Mouse (Mus musculus) heart, adult 2 months (tissue): ENCODE measurements around the gene Olfr638.

Source experiments
- CTCF ChIP-seq: fragments of 200-600 bp; IDR thresholded peaks from 2 replicates; pipeline ENCODE4 v1.8.1; 2022; ENCODE audit warnings: antibody characterized with exemption, mild to moderate bottlenecking, moderate library complexity
- EP300 ChIP-seq: fragments of 200-500 bp; IDR thresholded peaks from 2 replicates; pipeline ENCODE4 v1.6.1; 2011; ENCODE audit warnings: low read depth, low read length, control low read depth; ENCODE audit not compliant: insufficient read depth
- POLR2A ChIP-seq: fragments of 200-500 bp; IDR thresholded peaks from 2 replicates; pipeline ENCODE4 v1.6.1; 2011; ENCODE audit warnings: mild to moderate bottlenecking, low read depth, low read length, control low read depth; ENCODE audit not compliant: insufficient read depth

- no peak for TF ChIP-seq CTCF
- no peak for TF ChIP-seq EP300
- no peak for TF ChIP-seq POLR2A
Observed at GRCm38 (mm10) chr7:104026978-104027377, 28.4 kb downstream of the Olfr638 start.
